Mouse (Mus musculus): ENCODE measurements around the gene Slbp. TPM values are rescaled to one million over a fixed set of nuclear protein-coding genes. Genes with fewer than 3 reads are reported as not detected.

The Slbp gene
- total RNA-seq, 1 experiment: 123 TPM

DNA sequence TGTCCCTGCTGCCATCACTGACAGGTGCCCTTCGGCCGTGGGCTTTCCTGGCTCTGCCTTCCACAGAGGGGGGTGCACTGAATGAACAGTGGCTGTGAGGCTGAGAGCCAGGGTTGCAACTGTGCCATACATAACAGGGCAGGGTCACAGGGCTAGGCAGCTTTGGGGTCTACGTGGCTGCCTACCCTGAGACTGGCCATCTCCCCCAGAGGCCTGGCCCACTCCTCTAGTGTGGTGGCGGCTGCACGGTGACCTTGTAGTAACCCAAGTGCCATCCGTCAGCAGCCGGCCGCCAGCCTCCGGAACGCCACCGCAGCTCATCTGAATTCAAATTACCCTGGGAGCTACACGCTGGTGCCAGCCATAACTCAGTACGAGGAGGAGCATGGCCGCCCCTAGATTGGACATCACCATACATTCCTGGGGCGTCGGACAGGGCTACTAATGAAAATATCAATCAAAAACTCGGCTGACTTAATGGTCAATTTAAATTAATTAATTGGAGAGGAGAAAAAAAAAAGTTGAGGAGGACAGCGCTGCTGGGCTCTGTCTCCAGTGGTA lies 64.8 kb downstream of the Slbp start:
- in situ Hi-C loops (cut with MboI; ENCODE audit: low sequenced_read_pairs in 2 of 2, unreplicated experiment in 2 of 2): loop anchor here in 1 of 2 experiments (25.0 kb wide), 1 partner anchor 200 kb away; the partner anchor contains the start of gene Uvssa
- H3K36me3 ChIP-seq (ENCODE audit: control insufficient read depth, insufficient read depth, low read length, poor library complexity, severe bottlenecking): no peaks in the 10 kb centered on the region
- TF ChIP-seq ZC3H11A (IDR thresholded peaks at IDR 0.05; ENCODE audit: borderline replicate concordance, low read depth, low read length): no peak
- H3K9me3 ChIP-seq (ENCODE audit: control insufficient read depth, insufficient read depth, low read depth, low read length): no peaks in the 10 kb centered on the region
- H3K27ac ChIP-seq (ENCODE audit: insufficient read depth, low read depth, low read length, poor library complexity, severe bottlenecking): no peak overlapping the region
- no peak overlapping the region for H3K4me3 ChIP-seq (ENCODE audit: insufficient read depth in 1 of 2, low read depth in 1 of 2, low read length in 2 of 2, poor library complexity in 1 of 2, severe bottlenecking in 1 of 2)
- DNase-seq (ENCODE audit: low read depth, low spot score): no peak
- H3K9ac ChIP-seq (ENCODE audit: insufficient read depth, low read depth, low read length, poor library complexity, severe bottlenecking): no peak overlapping the region
- H3K4me1 ChIP-seq (ENCODE audit: control insufficient read depth in 2 of 2, insufficient read depth in 2 of 2, low read length in 2 of 2, poor library complexity in 1 of 2): no peaks in the 10 kb centered on the region

Other genes starting within 250 kb of the Slbp start
- gene Nkx1-1, start 218.6 kb downstream of the Slbp start, total RNA-seq (2012; rRNA removed): 0.21 and 0.22 TPM in 2 replicates
- 21.4 and 22.4 TPM in 2 replicates for gene Fam53a, start 22.9 kb downstream of the Slbp start, total RNA-seq (2012; rRNA removed)
- 0.13 TPM in 1 of 2 replicates, not detected in the other for gene Gm9903, start 22.6 kb downstream of the Slbp start, total RNA-seq (2012; rRNA removed)
- 120 and 132 TPM in 2 replicates for gene Tacc3, start 5.6 kb upstream of the Slbp start, total RNA-seq (2012; rRNA removed)
- 15.0 and 17.8 TPM in 2 replicates for gene Tmem129, start 5.8 kb upstream of the Slbp start, total RNA-seq (2012; rRNA removed)
- gene Fgfr3, start 69.1 kb upstream of the Slbp start, total RNA-seq (2012; rRNA removed): 3.9 and 5.1 TPM in 2 replicates
- gene Letm1, start 130.2 kb upstream of the Slbp start, total RNA-seq (2012; rRNA removed): 36.5 and 49.4 TPM in 2 replicates
- gene Nsd2, start 168.2 kb upstream of the Slbp start, total RNA-seq (2012; rRNA removed): 31.3 and 39.2 TPM in 2 replicates

All from ES-E14 (cell line).